Mouse (Mus musculus): ENCODE results near the gene Hdac7. TPM values are rescaled to one million over a fixed set of nuclear protein-coding genes. Genes with fewer than 3 reads are reported as not detected.

Gene Hdac7
- polyA plus RNA-seq, 1 experiment from 2014 or later, result 28.0 TPM

GRCm38 (mm10) chr15:97793386-97794153 is 50.7 kb downstream of the Hdac7 start:
- H3K4me2 ChIP-seq (replicated peaks), result no peak overlapping the region
- DNase-seq (ENCODE audit: low spot score) (no peak), ATAC-seq (ENCODE audit: low FRiP score) (no peak)
- peaks cover 69% of the 10 kb centered on the region for H3K36me3 ChIP-seq (replicated peaks; ENCODE audit: control insufficient read depth, insufficient read depth)
- H3K27ac ChIP-seq, result no peak overlapping the region
- H3K27me3 ChIP-seq (ENCODE audit: control insufficient read depth, insufficient read depth, low read length), result no peaks in the 10 kb centered on the region
- WGBS, result 95% methylated on average over 18 of the region's 18 CpGs
- peaks cover 11% of the 10 kb centered on the region for H3K4me1 ChIP-seq (replicated peaks; ENCODE audit: control insufficient read depth, insufficient read depth, low read length)
- H3K9ac ChIP-seq, result no peak overlapping the region
- H3K9me3 ChIP-seq (ENCODE audit: control insufficient read depth, low read length), result no peaks in the 10 kb centered on the region
- no peak overlapping the region for H3K4me3 ChIP-seq (replicated peaks; ENCODE audit: low read length)

DNA sequence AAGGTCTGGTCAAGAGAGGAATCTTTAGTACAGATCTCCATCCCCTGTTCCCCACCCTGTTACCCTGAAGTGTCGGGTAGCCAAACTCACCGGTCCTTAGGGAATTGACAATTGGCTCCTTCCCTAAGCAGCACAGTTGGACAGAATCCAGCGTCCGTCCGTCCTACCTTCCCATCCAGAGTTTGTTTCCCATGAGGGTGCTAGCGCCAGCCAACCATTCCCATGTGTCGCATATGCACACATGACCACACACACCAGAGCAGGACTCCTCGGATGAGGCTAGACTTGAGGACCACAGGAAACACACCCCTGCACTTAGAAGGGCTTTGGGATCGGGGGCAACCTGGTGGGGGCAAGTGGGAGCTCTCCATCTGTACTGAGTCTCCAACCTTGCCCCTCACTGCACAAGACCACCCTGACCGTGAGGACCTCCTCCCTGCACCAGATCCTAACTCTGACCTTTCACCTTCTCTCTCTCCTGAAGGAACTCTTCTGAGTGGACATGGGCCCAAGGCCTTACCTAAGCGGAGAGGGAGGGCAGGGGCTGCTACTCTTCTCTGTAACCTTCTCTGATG is 53.1 kb downstream of the Hdac7 start:
- H3K4me2 ChIP-seq (replicated peaks), result no peak overlapping the region
- no peak overlapping the region for H3K4me3 ChIP-seq (replicated peaks; ENCODE audit: low read length)
- H3K27me3 ChIP-seq (ENCODE audit: control insufficient read depth, insufficient read depth, low read length), result no peaks in the 10 kb centered on the region
- H3K9me3 ChIP-seq (ENCODE audit: control insufficient read depth, low read length), result no peaks in the 10 kb centered on the region
- H3K36me3 ChIP-seq (replicated peaks; ENCODE audit: control insufficient read depth, insufficient read depth), result peaks cover 53% of the 10 kb centered on the region
- DNase-seq (ENCODE audit: low spot score), result no peak
- no peak for ATAC-seq (ENCODE audit: low FRiP score)
- H3K9ac ChIP-seq, result no peak overlapping the region
- 88% methylated on average over 11 of the region's 11 CpGs for WGBS
- no peak overlapping the region for H3K27ac ChIP-seq
- 0 out of 2 replicates have a peak, but pooled peaks cover 13% of the 10 kb centered on the region for H3K4me1 ChIP-seq (replicated peaks; ENCODE audit: control insufficient read depth, insufficient read depth, low read length)

GRCm38 (mm10) chr15:97789761-97790505 is 54.4 kb downstream of the Hdac7 start:
- no peak overlapping the region for H3K9ac ChIP-seq
- H3K9me3 ChIP-seq (ENCODE audit: control insufficient read depth, low read length), result no peaks in the 10 kb centered on the region
- H3K4me3 ChIP-seq (replicated peaks; ENCODE audit: low read length), result no peak overlapping the region
- 60% methylated on average over 20 of the region's 20 CpGs for WGBS
- no peak overlapping the region for H3K27ac ChIP-seq
- no peak for ATAC-seq (ENCODE audit: low FRiP score)
- 0 out of 2 replicates have a peak, but pooled peaks cover 20% of the 10 kb centered on the region for H3K4me1 ChIP-seq (replicated peaks; ENCODE audit: control insufficient read depth, insufficient read depth, low read length)
- H3K27me3 ChIP-seq (ENCODE audit: control insufficient read depth, insufficient read depth, low read length), result no peaks in the 10 kb centered on the region
- peaks cover 40% of the 10 kb centered on the region for H3K36me3 ChIP-seq (replicated peaks; ENCODE audit: control insufficient read depth, insufficient read depth)
- DNase-seq (ENCODE audit: low spot score), result peak; percentile 60
- H3K4me2 ChIP-seq (replicated peaks), result no peak overlapping the region

DNA sequence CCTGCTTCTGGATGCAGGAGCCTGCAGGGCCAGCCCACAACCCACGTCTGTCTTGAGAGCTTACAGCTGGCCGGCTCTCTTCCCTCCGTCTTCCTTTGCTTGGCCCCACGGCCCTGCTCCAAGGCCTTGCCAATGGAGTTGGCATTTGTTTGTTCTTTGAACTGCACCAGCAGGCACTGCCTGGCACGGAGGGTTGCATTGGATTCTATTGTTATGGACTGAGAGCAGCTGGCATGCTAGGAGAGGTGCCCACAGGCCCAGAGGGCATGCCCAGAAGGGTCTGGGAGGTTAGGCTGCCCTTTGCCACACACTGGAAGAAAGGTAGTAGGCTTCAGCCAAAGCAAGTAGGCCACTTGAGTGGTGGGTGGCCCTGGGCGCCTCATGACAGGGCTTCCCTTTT is 55.5 kb downstream of the Hdac7 start:
- 0 out of 2 replicates have a peak, but pooled peaks cover 20% of the 10 kb centered on the region for H3K4me1 ChIP-seq (replicated peaks; ENCODE audit: control insufficient read depth, insufficient read depth, low read length)
- peaks cover 29% of the 10 kb centered on the region for H3K36me3 ChIP-seq (replicated peaks; ENCODE audit: control insufficient read depth, insufficient read depth)
- no peak overlapping the region for H3K4me3 ChIP-seq (replicated peaks; ENCODE audit: low read length)
- no peak overlapping the region for H3K9ac ChIP-seq
- H3K27ac ChIP-seq, result peak overlapping the region; percentile 63; the same call in 1 of the 2 replicates
- H3K9me3 ChIP-seq (ENCODE audit: control insufficient read depth, low read length), result no peaks in the 10 kb centered on the region
- peak; percentile 47 for DNase-seq (ENCODE audit: low spot score)
- ATAC-seq (ENCODE audit: low FRiP score), result no peak
- no peaks in the 10 kb centered on the region for H3K27me3 ChIP-seq (ENCODE audit: control insufficient read depth, insufficient read depth, low read length)
- no peak overlapping the region for H3K4me2 ChIP-seq (replicated peaks)
- 52% methylated on average over 6 of the region's 6 CpGs for WGBS

DNA sequence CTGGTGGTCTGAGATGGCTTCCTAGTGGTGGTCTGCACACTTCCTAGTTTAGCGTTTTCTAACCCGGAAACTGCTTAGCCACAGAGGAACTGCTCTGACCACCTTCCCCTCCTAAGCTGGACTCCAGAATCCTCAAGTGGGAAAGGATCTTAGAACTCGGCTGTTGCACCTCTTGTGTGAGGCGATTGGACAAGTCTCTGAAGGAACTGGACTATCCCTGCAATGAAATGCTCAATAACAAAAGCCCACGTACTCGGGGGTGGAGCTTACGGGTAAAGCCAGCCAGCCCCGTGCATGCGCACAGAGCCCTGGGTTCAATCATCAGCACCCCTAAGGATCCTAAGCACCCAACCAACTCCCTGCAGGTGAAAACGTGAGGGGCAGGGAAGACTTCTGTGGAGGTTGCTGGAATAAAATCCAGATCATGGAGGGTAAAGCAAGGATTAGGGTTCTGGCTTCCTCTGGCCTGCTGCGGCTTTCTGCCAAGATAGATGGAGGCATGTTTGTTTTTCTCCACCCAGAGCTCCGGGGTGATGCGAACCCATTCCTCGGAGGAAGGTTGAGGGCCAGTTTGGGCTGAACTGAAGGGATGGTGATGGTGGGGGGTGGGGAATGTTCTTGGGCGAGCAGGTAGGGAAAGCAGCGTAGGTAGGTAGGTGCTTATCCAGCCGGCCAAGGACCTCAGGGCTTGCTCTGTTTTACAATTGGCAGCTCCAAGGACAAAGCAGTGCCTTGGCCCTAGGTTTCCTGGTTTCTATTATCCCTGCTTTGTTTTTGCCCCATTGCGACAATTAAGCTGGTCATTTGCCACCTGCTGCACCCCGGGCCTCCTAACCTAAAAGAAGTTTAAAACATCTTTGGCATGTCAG is 56.3 kb downstream of the Hdac7 start:
- WGBS, result 73% methylated on average over 19 of the region's 19 CpGs
- no peak for DNase-seq (ENCODE audit: low spot score)
- H3K27ac ChIP-seq, result peak overlapping the region; percentile 63; the same call in 1 of the 2 replicates

DNA sequence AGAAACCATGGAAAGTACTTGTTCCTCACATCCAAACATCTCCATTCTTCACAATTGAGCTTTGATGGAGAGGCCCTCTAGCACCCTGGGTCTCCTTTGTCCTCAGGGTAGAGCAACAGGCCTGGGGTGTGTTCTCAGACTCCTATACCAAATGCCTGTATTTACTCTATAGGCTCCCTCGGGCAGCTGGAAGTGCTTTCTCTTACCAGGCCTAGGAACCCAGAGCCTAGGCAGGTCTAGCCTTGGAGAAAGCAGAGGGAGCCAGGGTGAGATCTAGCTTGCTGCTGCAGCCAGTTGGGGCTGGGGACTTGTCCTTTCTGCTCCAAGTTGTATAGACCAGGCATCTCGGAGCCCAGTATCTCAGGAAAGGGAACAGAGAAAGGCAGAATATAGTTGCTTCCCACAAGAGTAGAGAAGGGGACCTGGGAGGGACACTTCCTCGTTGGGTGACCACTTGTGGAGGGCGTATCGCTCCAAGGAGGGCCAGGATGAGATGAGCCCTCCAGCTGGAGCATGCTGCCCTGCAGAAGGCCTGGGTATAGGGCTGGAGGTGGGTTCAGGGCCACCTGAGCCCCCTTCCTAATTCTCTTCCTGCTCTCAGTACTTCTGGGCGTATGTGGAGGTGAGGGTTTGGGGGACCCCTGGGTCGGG is 57.0 kb downstream of the Hdac7 start:
- DNase-seq (ENCODE audit: low spot score) (no peak), ATAC-seq (ENCODE audit: low FRiP score) (no peak)
- Histone ChIP-seq H3K4me3 (replicated peaks; ENCODE audit: low read length) (no peak overlapping the region), H3K9me3 (ENCODE audit: control insufficient read depth, low read length) (no peaks in the 10 kb centered on the region), H3K27ac (no peak overlapping the region), H3K4me1 (replicated peaks; ENCODE audit: control insufficient read depth, insufficient read depth, low read length) (peaks cover 26% of the 10 kb centered on the region; the same call in 1 of the 2 replicates), H3K4me2 (replicated peaks) (no peak overlapping the region), H3K36me3 (replicated peaks; ENCODE audit: control insufficient read depth, insufficient read depth) (peaks cover 13% of the 10 kb centered on the region), H3K27me3 (ENCODE audit: control insufficient read depth, insufficient read depth, low read length) (peaks cover 7% of the 10 kb centered on the region; the same call in 1 of the 2 replicates), H3K9ac (no peak overlapping the region)
- 83% methylated on average over 7 of the region's 7 CpGs for WGBS

More for the DNA sequence above, 56.3 kb downstream of the Hdac7 start:
- ATAC-seq (ENCODE audit: low FRiP score), result no peak
- H3K4me3 ChIP-seq (replicated peaks; ENCODE audit: low read length), result no peak overlapping the region
- H3K9me3 ChIP-seq (ENCODE audit: control insufficient read depth, low read length), result no peaks in the 10 kb centered on the region
- no peak overlapping the region for H3K4me2 ChIP-seq (replicated peaks)
- no peak overlapping the region for H3K9ac ChIP-seq
- 0 out of 2 replicates have a peak, but pooled peaks cover 20% of the 10 kb centered on the region for H3K4me1 ChIP-seq (replicated peaks; ENCODE audit: control insufficient read depth, insufficient read depth, low read length)
- peaks cover 21% of the 10 kb centered on the region for H3K36me3 ChIP-seq (replicated peaks; ENCODE audit: control insufficient read depth, insufficient read depth)
- no peaks in the 10 kb centered on the region for H3K27me3 ChIP-seq (ENCODE audit: control insufficient read depth, insufficient read depth, low read length)

DNA sequence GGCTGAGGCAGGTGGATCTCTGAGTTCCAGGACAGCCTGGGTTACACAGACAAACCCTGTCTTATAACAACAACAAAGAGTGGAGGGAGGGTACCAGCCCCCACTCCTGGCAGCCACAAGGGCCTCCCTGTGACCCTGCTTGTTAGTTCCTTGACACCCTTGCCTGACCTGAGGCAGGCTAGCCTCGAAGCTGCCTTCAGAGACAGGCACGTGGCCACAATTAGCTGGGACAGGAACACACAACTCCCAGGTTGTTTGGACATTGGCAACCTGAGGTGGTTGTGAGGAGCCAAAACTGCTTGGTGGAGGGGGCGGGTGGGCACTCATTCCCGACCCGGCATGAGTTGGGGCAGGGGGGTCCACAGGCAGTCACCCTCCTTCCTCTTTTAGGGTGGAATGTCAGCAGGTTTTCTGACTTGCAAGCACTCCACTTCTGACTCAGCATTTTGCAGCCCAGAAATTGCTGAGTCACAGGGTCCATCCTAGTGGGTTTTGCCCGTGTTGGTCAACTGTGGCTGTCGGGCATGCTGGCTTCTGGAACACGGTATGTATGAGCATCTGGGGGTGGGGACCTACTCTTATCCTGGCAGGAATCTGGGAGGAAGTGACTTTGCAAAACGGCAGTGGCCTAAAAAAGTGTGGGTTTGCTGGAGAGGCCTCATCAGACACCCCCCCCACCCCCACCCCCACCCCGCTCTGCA is 57.7 kb downstream of the Hdac7 start:
- Histone ChIP-seq H3K36me3 (replicated peaks; ENCODE audit: control insufficient read depth, insufficient read depth) (peaks cover 12% of the 10 kb centered on the region), H3K4me2 (replicated peaks) (no peak overlapping the region), H3K27me3 (ENCODE audit: control insufficient read depth, insufficient read depth, low read length) (peaks cover 8% of the 10 kb centered on the region; the same call in 1 of the 2 replicates), H3K9ac (no peak overlapping the region), H3K9me3 (ENCODE audit: control insufficient read depth, low read length) (no peaks in the 10 kb centered on the region), H3K4me3 (replicated peaks; ENCODE audit: low read length) (no peak overlapping the region), H3K27ac (no peak overlapping the region), H3K4me1 (replicated peaks; ENCODE audit: control insufficient read depth, insufficient read depth, low read length) (peaks cover 31% of the 10 kb centered on the region; the same call in 1 of the 2 replicates)
- DNase-seq (ENCODE audit: low spot score) (no peak), ATAC-seq (ENCODE audit: low FRiP score) (no peak)
- 81% methylated on average over 10 of the region's 10 CpGs for WGBS
